Mouse (Mus musculus): ENCODE results near the gene Scgb1b2. TPM values are rescaled to one million over a fixed set of nuclear protein-coding genes. Genes with fewer than 3 reads are reported as not detected.

Gene Scgb1b2
- not detected in 2 replicates for polyA plus RNA-seq (2015; fragmentation: Nextera tagmentation; extraction: Ambion mirVana)

GRCm38 (mm10) chr7:31291721-31292120 is at the start of gene Scgb1b2:
Gene Scgb1b2 (minus strand): TSS chr7:31291821.
- Histone ChIP-seq H3K4me1 (replicated peaks; ENCODE audit: control insufficient read depth, insufficient read depth, low read length) (no peaks in the 10 kb centered on the region), H3K27ac (ENCODE audit: low read length) (no peak within 1 kb of the TSS), H3K36me3 (ENCODE audit: control insufficient read depth, insufficient read depth, low read length) (no peaks in the 10 kb centered on the region), H3K4me2 (ENCODE audit: low read depth, low read length) (no peak within 1 kb of the TSS), H3K9me3 (ENCODE audit: control insufficient read depth, low read length) (no peaks in the 10 kb centered on the region), H3K27me3 (ENCODE audit: control insufficient read depth, insufficient read depth, low read depth, low read length) (no peaks in the 10 kb centered on the region), H3K9ac (ENCODE audit: low read length) (no peak within 1 kb of the TSS), H3K4me3 (ENCODE audit: low read length) (no peak within 1 kb of the TSS)
- 77% methylated on average over 3 of the region's 3 CpGs for WGBS
- ATAC-seq (ENCODE audit: low read depth) = no peak

- Histone ChIP-seq H3K9ac (ENCODE audit: low read length) (no peak within 1 kb of the TSS), H3K4me3 (ENCODE audit: low read length) (no peak within 1 kb of the TSS), H3K36me3 (ENCODE audit: control insufficient read depth, insufficient read depth, low read length) (no peaks in the 10 kb centered on the region), H3K27me3 (ENCODE audit: control insufficient read depth, insufficient read depth, low read depth, low read length) (no peaks in the 10 kb centered on the region), H3K4me2 (ENCODE audit: low read depth, low read length) (no peak within 1 kb of the TSS), H3K4me1 (replicated peaks; ENCODE audit: control insufficient read depth, insufficient read depth, low read length) (no peaks in the 10 kb centered on the region), H3K27ac (ENCODE audit: low read length) (no peak within 1 kb of the TSS), H3K9me3 (ENCODE audit: control insufficient read depth, low read length) (no peaks in the 10 kb centered on the region)
- ATAC-seq (ENCODE audit: low read depth) = no peak
- 80% methylated on average over 5 of the region's 5 CpGs for WGBS
Measured at GRCm38 (mm10) chr7:31290208-31290607, 1.4 kb downstream of the Scgb1b2 start, which contains the start of gene Scgb2b2. Gene Scgb2b2 (plus strand): TSS chr7:31290508.

Other genes starting within 250 kb of the Scgb1b2 start
- 62.1 and 66.0 TPM in 2 replicates for gene Fxyd5, start 249.3 kb downstream of the Scgb1b2 start, polyA plus RNA-seq (2015; fragmentation: Nextera tagmentation; extraction: Ambion mirVana)
- gene Fxyd7, start 240.4 kb downstream of the Scgb1b2 start, polyA plus RNA-seq (2015; fragmentation: Nextera tagmentation; extraction: Ambion mirVana) = 4.9 and 5.6 TPM in 2 replicates
- gene Fxyd1, start 234.6 kb downstream of the Scgb1b2 start, polyA plus RNA-seq (2015; fragmentation: Nextera tagmentation; extraction: Ambion mirVana) = 105 and 119 TPM in 2 replicates
- 0.14 and 0.38 TPM in 2 replicates for gene Lgi4, start 232.5 kb downstream of the Scgb1b2 start, polyA plus RNA-seq (2015; fragmentation: Nextera tagmentation; extraction: Ambion mirVana)
- gene Fxyd3, start 215.1 kb downstream of the Scgb1b2 start, polyA plus RNA-seq (2015; fragmentation: Nextera tagmentation; extraction: Ambion mirVana) = 76.9 and 84.8 TPM in 2 replicates
- 17.4 and 23.2 TPM in 2 replicates for gene Hpn, start 176.5 kb downstream of the Scgb1b2 start, polyA plus RNA-seq (2015; fragmentation: Nextera tagmentation; extraction: Ambion mirVana)
- gene Scn1b, start 164.8 kb downstream of the Scgb1b2 start, polyA plus RNA-seq (2015; fragmentation: Nextera tagmentation; extraction: Ambion mirVana) = 0.64 and 0.89 TPM in 2 replicates
- 68.1 and 72.2 TPM in 2 replicates for gene Gramd1a, start 135.9 kb downstream of the Scgb1b2 start, polyA plus RNA-seq (2015; fragmentation: Nextera tagmentation; extraction: Ambion mirVana)
- not detected in 2 replicates for gene Scgb2b2, start 1.3 kb downstream of the Scgb1b2 start, polyA plus RNA-seq (2015; fragmentation: Nextera tagmentation; extraction: Ambion mirVana)
- gene Scgb2b3, start 70.3 kb upstream of the Scgb1b2 start, polyA plus RNA-seq (2015; fragmentation: Nextera tagmentation; extraction: Ambion mirVana) = not detected in 2 replicates
- gene Scgb1b3, start 83.8 kb upstream of the Scgb1b2 start, polyA plus RNA-seq (2015; fragmentation: Nextera tagmentation; extraction: Ambion mirVana) = not detected in 2 replicates